Mouse (Mus musculus) embryonic facial prominence, embryonic 13.5 days (tissue): ENCODE results near the gene Efcab12. TPM values are rescaled to one million over a fixed set of nuclear protein-coding genes. Genes with fewer than 3 reads are reported as not detected.

Experiments
- ATAC-seq: fragments of 200-750 bp; cut with Nextera tagmentation; 2 replicates; pipeline ENCODE4 v1.8.0; 2017; ENCODE audit warnings: low read depth; ENCODE audit not compliant: insufficient number of reproducible peaks, insufficient read depth, low FRiP score, low TSS enrichment
- H3K27ac ChIP-seq: fragments of 300-500 bp; sonication (generic); 2 replicates; pipeline ENCODE4 v1.5.1; 2015; ENCODE audit warnings: moderate library complexity, mild to moderate bottlenecking, inconsistent platforms
- H3K27me3 ChIP-seq: fragments of 300-500 bp; sonication (generic); 2 replicates; pipeline ENCODE4 v1.6.1; 2015; ENCODE audit warnings: mild to moderate bottlenecking, inconsistent platforms
- H3K36me3 ChIP-seq: fragments of 300-500 bp; sonication (generic); 2 replicates; pipeline ENCODE4 v1.6.1; 2015; ENCODE audit warnings: mild to moderate bottlenecking, inconsistent platforms
- H3K4me1 ChIP-seq: fragments of 300-500 bp; sonication (generic); 2 replicates; pipeline ENCODE4 v1.6.1; 2015; ENCODE audit warnings: inconsistent platforms
- H3K4me2 ChIP-seq: fragments of 300-500 bp; sonication (generic); 2 replicates; pipeline ENCODE4 v1.6.1; 2015; ENCODE audit warnings: moderate library complexity, mild to moderate bottlenecking, inconsistent platforms
- H3K4me3 ChIP-seq: fragments of 300-500 bp; sonication (generic); 2 replicates; pipeline ENCODE4 v1.5.1; 2015; ENCODE audit warnings: mild to moderate bottlenecking, inconsistent platforms
- H3K9ac ChIP-seq: fragments of 300-500 bp; sonication (generic); 2 replicates; pipeline ENCODE4 v1.6.1; 2015; ENCODE audit warnings: mild to moderate bottlenecking, inconsistent platforms
- H3K9me3 ChIP-seq: fragments of 300-500 bp; sonication (generic); 2 replicates; pipeline ENCODE4 v1.6.1; 2016; ENCODE audit warnings: inconsistent platforms
- WGBS: fragments of 180-500 bp; shearing (Covaris S2); methylation state at CpG from one replicate; pipeline ENCODE4 v1.1.7; 2015; ENCODE audit warnings: mixed read lengths; 5-methylcytosine and 5-hydroxymethylcytosine counted together
- polyA plus RNA-seq: library from polyadenylated mRNA; unstranded; fragments of >200 nt; fragmentation: Nextera tagmentation; extraction: Ambion mirVana; gene quantifications from 2 replicates; pipeline ENCODE4 v1.2.1, GENCODE M21; 2015

The Efcab12 gene
- polyA plus RNA-seq, 1 experiment from 2014 or later = 0.81 TPM

DNA sequence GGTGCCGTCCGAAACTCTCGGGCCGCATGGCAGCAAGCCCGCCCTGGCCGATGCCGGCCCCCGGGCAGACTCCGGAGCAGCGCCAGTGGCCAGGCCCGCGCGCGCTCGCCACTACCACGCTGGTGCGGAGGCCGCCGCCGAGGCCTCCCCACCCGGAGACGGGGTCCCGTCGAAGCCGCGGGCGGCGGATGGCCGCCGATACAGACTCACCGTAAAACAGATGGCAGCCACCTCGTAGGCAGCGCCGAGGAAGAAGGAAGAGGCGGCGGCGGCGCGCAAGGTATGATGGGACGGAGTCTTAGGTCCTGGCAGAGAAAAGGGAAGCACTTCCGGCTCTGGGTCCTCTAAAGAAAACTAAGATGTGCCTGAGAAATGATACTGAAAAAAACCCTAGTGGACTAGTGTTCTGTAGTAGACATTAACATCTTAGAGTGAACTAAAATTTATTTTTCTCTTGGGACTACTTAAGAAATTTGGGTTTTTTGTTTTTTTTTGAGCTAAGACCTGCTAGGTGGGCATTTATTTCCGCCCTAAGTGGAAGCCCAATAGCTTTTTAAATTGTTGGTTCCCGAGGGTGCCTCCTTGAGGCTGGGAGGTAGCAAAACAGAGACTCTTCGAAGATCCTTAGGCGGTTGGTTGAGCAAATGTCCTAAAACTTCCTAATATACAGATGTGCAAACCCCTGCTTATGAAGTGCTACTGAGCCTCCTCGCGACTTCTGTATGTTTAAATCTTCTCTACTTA is 29.6 kb downstream of the Efcab12 start, which contains the start of gene Rpl32:
Gene Rpl32 (minus strand): TSS at position 260 of the 744 bp plus-strand sequence.
- peak within 1 kb of the TSS; percentile 100 for H3K9ac ChIP-seq
- peak; percentile 78; the same call in 1 of the 2 replicates for ATAC-seq
- peaks cover 37% of the 10 kb centered on the region for H3K36me3 ChIP-seq
- peak within 1 kb of the TSS; percentile 100 for H3K4me3 ChIP-seq
- H3K4me1 ChIP-seq = peaks cover 21% of the 10 kb centered on the region
- peak within 1 kb of the TSS; percentile 98 for H3K27ac ChIP-seq
- H3K9me3 ChIP-seq = no peaks in the 10 kb centered on the region
- WGBS = under 1% methylated on average over 47 of the region's 47 CpGs
- peak within 1 kb of the TSS; percentile 76 for H3K4me2 ChIP-seq
- no peaks in the 10 kb centered on the region for H3K27me3 ChIP-seq

DNA sequence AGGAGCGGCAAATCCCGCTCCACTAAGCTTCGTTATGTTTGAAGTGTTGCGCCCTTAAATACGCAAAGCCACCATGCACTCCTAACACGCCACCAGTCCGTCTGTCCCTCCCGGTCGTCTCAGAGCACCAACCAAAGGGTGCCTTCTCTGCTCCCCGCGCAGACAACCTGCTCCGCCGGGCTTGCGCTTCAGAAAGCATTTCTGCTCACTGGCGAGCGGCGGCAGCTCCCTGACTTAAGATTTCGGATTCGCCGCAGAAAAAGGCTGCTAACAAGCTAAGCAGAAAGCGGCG is 30.1 kb downstream of the Efcab12 start:
- Histone ChIP-seq H3K4me1 (peaks cover 21% of the 10 kb centered on the region), H3K9me3 (no peaks in the 10 kb centered on the region), H3K9ac (peak overlapping the region; percentile 100), H3K27me3 (no peaks in the 10 kb centered on the region), H3K36me3 (peaks cover 42% of the 10 kb centered on the region), H3K27ac (peak overlapping the region; percentile 98), H3K4me3 (peak overlapping the region; percentile 100), H3K4me2 (peak overlapping the region; percentile 76)
- under 1% methylated on average over 22 of the region's 22 CpGs for WGBS
- no peak for ATAC-seq

DNA sequence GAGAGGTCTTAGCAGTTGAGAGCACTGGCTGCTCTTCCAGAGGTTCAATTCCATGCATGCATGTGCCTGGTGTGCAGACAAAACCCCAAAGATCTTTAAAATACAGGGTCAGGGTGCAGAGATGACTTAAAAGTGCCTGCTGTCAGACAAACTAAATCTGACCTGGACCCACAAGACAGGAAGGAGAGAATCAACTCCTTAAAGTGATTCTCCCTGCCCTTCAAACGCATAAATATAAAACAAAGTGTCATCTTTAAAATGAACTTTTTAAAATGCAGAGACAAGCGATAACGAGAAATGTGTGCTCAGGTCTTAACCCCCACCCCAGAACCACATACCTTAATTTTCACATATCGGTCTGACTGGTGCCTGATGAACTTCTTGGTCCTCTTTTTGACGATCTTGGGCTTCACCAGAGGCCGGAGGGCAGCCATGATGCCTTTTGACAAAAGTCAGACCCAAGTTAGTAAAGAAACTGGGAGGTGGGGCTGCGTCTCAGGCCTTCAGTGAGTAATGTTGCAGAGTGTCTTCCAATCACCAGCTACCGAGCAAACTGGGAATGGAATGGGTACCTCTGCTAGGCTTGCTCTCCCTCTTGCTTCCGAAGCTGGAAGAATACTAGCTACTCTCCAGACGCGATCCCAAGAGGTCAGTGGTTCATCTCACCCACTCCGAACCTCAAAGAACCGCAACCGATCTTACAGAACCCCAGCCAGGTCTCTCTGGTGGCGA is 30.6 kb downstream of the Efcab12 start:
- no peak for ATAC-seq
- WGBS = 2% methylated on average over 15 of the region's 15 CpGs
- peak overlapping the region; percentile 76 for H3K4me2 ChIP-seq
- H3K27ac ChIP-seq = peak overlapping the region; percentile 98
- peak overlapping the region; percentile 100 for H3K9ac ChIP-seq
- H3K27me3 ChIP-seq = no peaks in the 10 kb centered on the region
- peaks cover 47% of the 10 kb centered on the region for H3K36me3 ChIP-seq
- H3K4me1 ChIP-seq = peaks cover 21% of the 10 kb centered on the region
- no peaks in the 10 kb centered on the region for H3K9me3 ChIP-seq
- H3K4me3 ChIP-seq = peak overlapping the region; percentile 100

GRCm38 (mm10) chr6:115804432-115805192 is 33.6 kb downstream of the Efcab12 start:
- 61% methylated on average over 10 of the region's 10 CpGs for WGBS
- Histone ChIP-seq H3K27me3 (no peaks in the 10 kb centered on the region), H3K27ac (no peak overlapping the region), H3K36me3 (peaks cover 75% of the 10 kb centered on the region), H3K9ac (no peak overlapping the region), H3K4me2 (no peak overlapping the region), H3K4me3 (no peak overlapping the region), H3K9me3 (no peaks in the 10 kb centered on the region), H3K4me1 (peaks cover 21% of the 10 kb centered on the region)
- ATAC-seq = no peak

DNA sequence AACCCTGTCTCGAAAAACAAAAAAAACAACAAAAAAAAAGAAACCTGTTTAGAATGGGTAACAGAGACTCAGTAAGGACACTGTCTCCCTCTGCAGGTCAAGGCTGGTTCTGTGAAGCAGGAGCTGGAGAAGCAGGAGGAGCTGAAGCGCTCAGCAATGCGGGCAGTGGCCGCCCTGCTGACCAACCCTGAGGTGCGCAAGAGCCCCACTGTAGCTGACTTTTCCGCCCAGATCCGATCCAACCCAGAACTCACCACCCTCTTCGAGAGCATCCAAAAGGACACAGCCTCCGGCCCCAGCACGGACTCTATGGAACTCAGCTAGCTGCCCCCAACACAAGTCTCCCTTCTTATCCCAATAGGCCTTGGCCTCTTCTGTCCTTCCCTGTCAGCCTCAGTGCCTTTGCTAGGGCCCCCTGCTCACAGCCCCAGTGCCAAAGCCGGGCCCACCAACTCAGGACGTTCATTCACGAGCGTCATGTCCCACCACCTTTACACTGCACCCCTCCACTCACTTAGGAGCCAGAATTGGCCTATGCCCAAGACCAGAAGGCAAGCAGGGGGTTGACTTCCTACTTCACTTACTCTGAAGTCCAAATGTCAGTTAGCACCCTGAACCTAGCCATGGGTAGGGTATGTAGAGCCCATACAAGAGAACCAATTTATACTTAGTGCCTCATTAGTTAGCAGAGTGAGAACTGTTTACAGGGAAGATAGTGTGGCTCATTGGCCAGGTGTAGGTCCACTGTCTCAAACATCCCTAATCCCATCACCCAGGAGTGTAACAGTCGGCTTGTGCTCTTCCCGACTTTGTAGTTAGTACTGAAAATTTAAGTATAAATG is 34.5 kb downstream of the Efcab12 start:
- no peaks in the 10 kb centered on the region for H3K27me3 ChIP-seq
- H3K4me2 ChIP-seq = no peak overlapping the region
- no peaks in the 10 kb centered on the region for H3K9me3 ChIP-seq
- H3K27ac ChIP-seq = 0 out of 2 replicates have a peak overlapping the region, but pooled peaks have one; percentile 11
- H3K4me3 ChIP-seq = no peak overlapping the region
- H3K4me1 ChIP-seq = peaks cover 21% of the 10 kb centered on the region
- H3K9ac ChIP-seq = no peak overlapping the region
- ATAC-seq = no peak
- peaks cover 84% of the 10 kb centered on the region for H3K36me3 ChIP-seq
- 55% methylated on average over 16 of the region's 16 CpGs for WGBS

DNA sequence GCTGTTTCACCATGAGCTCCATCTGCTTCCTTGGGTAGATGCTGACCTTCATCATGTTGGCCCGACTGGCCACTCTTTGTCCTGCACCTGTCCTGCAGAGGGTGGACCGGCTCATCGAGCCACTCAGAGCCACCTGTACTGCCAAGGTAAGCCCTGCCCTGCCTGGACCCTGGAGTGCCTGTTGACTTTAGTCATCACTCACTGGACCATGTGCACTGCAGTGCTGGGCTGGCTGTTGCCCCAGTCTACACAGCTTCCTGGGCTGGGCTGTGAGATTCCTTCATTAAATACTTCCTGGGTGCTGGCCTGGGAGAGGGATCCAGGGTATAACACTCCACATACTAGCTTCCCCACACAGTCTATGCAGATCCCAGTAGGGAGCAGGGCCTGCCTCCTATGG is 36.4 kb downstream of the Efcab12 start:
- Histone ChIP-seq H3K27me3 (no peaks in the 10 kb centered on the region), H3K9ac (no peak overlapping the region), H3K9me3 (no peaks in the 10 kb centered on the region), H3K4me3 (no peak overlapping the region), H3K27ac (no peak overlapping the region), H3K4me1 (peaks cover 14% of the 10 kb centered on the region), H3K4me2 (no peak overlapping the region), H3K36me3 (peaks cover 97% of the 10 kb centered on the region)
- no peak for ATAC-seq
- WGBS = 92% methylated on average over 3 of the region's 3 CpGs

DNA sequence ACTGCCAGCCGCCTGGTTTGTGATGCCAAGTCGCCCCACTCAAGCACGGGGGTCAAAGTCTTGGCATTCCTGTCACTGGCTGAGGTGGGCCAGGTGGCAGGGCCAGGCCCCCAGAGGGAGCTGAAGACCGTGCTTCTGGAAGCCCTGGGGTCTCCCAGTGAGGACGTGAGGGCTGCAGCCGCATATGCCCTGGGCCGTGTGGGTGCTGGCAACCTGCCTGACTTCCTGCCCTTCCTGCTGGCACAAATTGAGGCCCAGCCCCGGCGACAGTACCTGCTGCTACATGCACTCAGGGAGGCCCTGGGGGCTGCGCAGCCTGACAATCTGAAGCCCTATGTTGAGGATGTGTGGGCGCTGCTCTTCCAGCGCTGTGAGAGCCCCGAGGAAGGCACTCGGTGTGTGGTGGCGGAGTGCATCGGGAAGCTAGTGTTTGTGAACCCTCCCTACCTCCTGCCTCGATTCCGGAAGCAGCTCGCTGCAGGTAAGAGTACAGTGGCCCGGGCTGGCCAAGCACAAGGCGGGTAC is 45.5 kb downstream of the Efcab12 start:
- WGBS = 87% methylated on average over 21 of the region's 21 CpGs
- no peaks in the 10 kb centered on the region for H3K27me3 ChIP-seq
- H3K4me1 ChIP-seq = 0 out of 2 replicates have a peak, but pooled peaks cover 8% of the 10 kb centered on the region
- H3K4me2 ChIP-seq = no peak overlapping the region
- peak; percentile 17; the same call in 1 of the 2 replicates for ATAC-seq
- no peaks in the 10 kb centered on the region for H3K9me3 ChIP-seq
- H3K27ac ChIP-seq = no peak overlapping the region
- no peak overlapping the region for H3K4me3 ChIP-seq
- H3K9ac ChIP-seq = 0 out of 2 replicates have a peak overlapping the region, but pooled peaks have one; percentile 6
- H3K36me3 ChIP-seq = peaks cover 100% of the 10 kb centered on the region

GRCm38 (mm10) chr6:115791842-115792686 is 46.1 kb downstream of the Efcab12 start:
- peak; percentile 13; the same call in 1 of the 2 replicates for ATAC-seq
- Histone ChIP-seq H3K4me3 (no peak overlapping the region), H3K27me3 (no peaks in the 10 kb centered on the region), H3K36me3 (peaks cover 100% of the 10 kb centered on the region), H3K27ac (no peak overlapping the region), H3K9ac (peak overlapping the region; percentile 6; the same call in 1 of the 2 replicates), H3K4me2 (no peak overlapping the region), H3K9me3 (no peaks in the 10 kb centered on the region), H3K4me1 (0 out of 2 replicates have a peak, but pooled peaks cover 8% of the 10 kb centered on the region)
- 89% methylated on average over 34 of the region's 34 CpGs for WGBS

DNA sequence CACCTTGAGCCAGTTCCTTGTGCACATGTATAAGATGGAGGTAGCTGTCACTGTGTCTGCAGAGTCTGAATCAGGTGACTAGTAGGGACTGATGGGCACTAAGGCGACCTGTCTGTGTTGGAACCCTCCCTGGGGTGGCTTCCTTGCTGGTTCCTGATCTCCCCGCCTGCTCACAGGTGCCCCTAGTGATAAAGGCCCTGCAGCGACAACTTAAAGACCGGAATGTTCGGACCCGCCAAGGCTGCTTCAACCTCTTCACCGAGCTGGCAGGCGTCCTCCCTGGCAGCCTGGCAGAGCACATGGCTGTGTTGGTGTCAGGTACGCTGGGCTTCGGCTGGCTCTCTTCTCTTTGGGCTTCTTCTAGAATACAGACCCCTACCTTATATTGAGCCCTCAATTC is 47.2 kb downstream of the Efcab12 start:
- WGBS = 82% methylated on average over 10 of the region's 10 CpGs
- Histone ChIP-seq H3K27me3 (no peaks in the 10 kb centered on the region), H3K27ac (no peak overlapping the region), H3K9ac (no peak overlapping the region; the same call in 1 of the 2 replicates), H3K4me3 (no peak overlapping the region), H3K36me3 (peaks cover 100% of the 10 kb centered on the region), H3K9me3 (no peaks in the 10 kb centered on the region), H3K4me2 (no peak overlapping the region), H3K4me1 (0 out of 2 replicates have a peak, but pooled peaks cover 8% of the 10 kb centered on the region)
- no peak for ATAC-seq

- H3K9ac ChIP-seq = no peak overlapping the region
- 92% methylated on average over 3 of the region's 3 CpGs for WGBS
- no peaks in the 10 kb centered on the region for H3K4me1 ChIP-seq
- no peaks in the 10 kb centered on the region for H3K9me3 ChIP-seq
- H3K4me2 ChIP-seq = no peak overlapping the region
- peaks cover 95% of the 10 kb centered on the region for H3K36me3 ChIP-seq
- no peak for ATAC-seq
- H3K27ac ChIP-seq = no peak overlapping the region
- no peaks in the 10 kb centered on the region for H3K27me3 ChIP-seq
- H3K4me3 ChIP-seq = no peak overlapping the region
These were observed 55.4 kb downstream of the Efcab12 start for GRCm38 (mm10) chr6:115782781-115783180.
